Mouse (Mus musculus): ENCODE measurements around the gene Fam76a. TPM values are rescaled to one million over a fixed set of nuclear protein-coding genes. Genes with fewer than 3 reads are reported as not detected.
A peak's percentile ranks its signal among the peaks of the same experiment; 100 is the strongest.
"Not testable (repeated sequence)": the region's sequence is repeated elsewhere in the genome, so short reads cannot be mapped to it uniquely, and the experiment has no call there.

Fam76a gene
- polyA plus RNA-seq, 1 experiment = 15.0 TPM

DNA sequence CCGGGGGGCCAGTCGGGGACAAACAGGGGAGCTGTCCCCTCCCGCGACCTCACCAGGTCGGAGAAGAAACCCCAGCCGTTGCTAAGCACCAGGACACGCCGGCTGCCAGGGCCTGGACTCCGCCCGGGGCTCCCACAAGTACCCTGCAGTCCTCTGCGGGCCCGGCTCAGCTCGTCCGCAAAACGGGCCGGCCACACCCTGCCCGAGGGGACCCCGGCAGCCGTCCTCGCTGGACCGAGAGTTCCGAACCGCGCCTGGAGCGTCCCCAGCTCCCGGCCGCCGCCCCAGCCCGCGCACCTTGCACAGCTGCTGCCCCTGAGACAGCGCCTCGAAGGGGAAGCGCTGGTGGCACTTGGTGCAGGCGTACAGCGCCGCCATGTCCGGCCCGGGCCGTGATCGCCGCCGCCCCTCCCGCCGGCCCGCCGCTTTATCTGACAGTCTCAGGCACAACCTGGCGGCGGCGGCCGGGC is 262 bp downstream of the Fam76a start:
- no peaks in the 10 kb centered on the region for H3K27me3 ChIP-seq (ENCODE audit: control insufficient read depth, insufficient read depth, low read length)
- no peak for DNase-seq
- peak overlapping the region; percentile 69 for H3K4me3 ChIP-seq (ENCODE audit: control insufficient read depth, insufficient read depth, low read length)
- TF ChIP-seq CTCF (IDR thresholded peaks at IDR 0.05; ENCODE audit: borderline replicate concordance, control insufficient read depth, extremely low read depth, insufficient read depth, low read length, poor library complexity) (no peak; the same call in 1 of the 2 replicates), POLR2A (IDR thresholded peaks at IDR 0.05; ENCODE audit: control insufficient read depth, extremely low read depth, insufficient read depth, low read length, poor library complexity) (no peak)
- under 1% methylated on average over 50 of the region's 50 CpGs for WGBS
- peaks cover 5% of the 10 kb centered on the region for H3K4me1 ChIP-seq (replicated peaks; ENCODE audit: control insufficient read depth, insufficient read depth, low read length)
- no peak overlapping the region for H3K27ac ChIP-seq (ENCODE audit: control insufficient read depth, insufficient read depth, low read length)
- no peaks in the 10 kb centered on the region for H3K36me3 ChIP-seq (ENCODE audit: control insufficient read depth, insufficient read depth, low read length)

DNA sequence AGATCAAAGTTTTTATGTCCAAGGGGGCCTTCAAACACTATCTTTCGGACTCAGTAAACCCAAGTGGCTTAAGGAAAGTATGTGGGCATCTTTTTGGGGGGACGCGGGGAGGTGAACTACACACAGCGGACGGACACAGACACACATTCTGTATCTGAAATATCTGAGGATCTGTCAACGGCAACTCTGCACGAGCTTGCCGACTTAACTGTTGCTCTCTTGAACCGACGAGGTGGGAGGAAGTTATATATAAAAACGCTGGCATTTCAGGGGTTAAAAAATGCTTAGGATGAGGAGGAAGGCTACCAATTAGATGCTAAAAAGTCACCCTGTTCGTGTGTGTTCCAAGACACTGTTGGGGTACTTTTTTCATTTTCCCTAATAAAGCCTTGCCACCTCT is 870 bp downstream of the Fam76a start:
- no peak overlapping the region for H3K27ac ChIP-seq (ENCODE audit: control insufficient read depth, insufficient read depth, low read length)

DNA sequence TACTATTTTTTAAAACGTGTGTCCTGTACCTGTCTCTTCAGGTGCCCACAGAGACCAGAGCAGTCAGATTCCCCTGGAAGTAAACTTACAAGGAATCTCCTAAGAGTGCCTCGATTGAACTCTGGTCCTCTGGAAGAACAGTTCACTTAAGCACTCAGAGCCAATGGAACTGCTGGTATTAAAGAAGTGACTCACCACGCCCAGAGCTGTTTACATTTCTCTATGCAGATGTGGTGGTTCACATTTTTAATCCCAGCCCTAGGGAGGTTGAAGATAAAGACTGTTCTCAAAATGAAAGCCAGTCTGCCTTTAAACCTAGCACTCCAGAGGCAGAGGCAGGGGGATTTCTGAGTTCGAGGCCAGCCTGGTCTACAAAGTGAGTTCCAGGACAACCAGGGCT is 2.2 kb downstream of the Fam76a start:
- no peaks in the 10 kb centered on the region for H3K27me3 ChIP-seq (ENCODE audit: control insufficient read depth, insufficient read depth, low read length)
- TF ChIP-seq POLR2A (IDR thresholded peaks at IDR 0.05; ENCODE audit: control insufficient read depth, extremely low read depth, insufficient read depth, low read length, poor library complexity) = no peak
- no peak for TF ChIP-seq CTCF (IDR thresholded peaks at IDR 0.05; ENCODE audit: borderline replicate concordance, control insufficient read depth, extremely low read depth, insufficient read depth, low read length, poor library complexity)
- DNase-seq = no peak
- WGBS = 94% methylated on average over 4 of the region's 4 CpGs
- peaks cover 3% of the 10 kb centered on the region; the same call in 1 of the 2 replicates for H3K36me3 ChIP-seq (ENCODE audit: control insufficient read depth, insufficient read depth, low read length)
- no peak overlapping the region for H3K4me3 ChIP-seq (ENCODE audit: control insufficient read depth, insufficient read depth, low read length)
- H3K27ac ChIP-seq (ENCODE audit: control insufficient read depth, insufficient read depth, low read length) = no peak overlapping the region
- peaks cover 5% of the 10 kb centered on the region for H3K4me1 ChIP-seq (replicated peaks; ENCODE audit: control insufficient read depth, insufficient read depth, low read length)

More for the DNA sequence above, 870 bp downstream of the Fam76a start:
- Histone ChIP-seq H3K4me3 (ENCODE audit: control insufficient read depth, insufficient read depth, low read length) (peak overlapping the region; percentile 69; the same call in 1 of the 2 replicates), H3K36me3 (ENCODE audit: control insufficient read depth, insufficient read depth, low read length) (no peaks in the 10 kb centered on the region), H3K27me3 (ENCODE audit: control insufficient read depth, insufficient read depth, low read length) (no peaks in the 10 kb centered on the region), H3K4me1 (replicated peaks; ENCODE audit: control insufficient read depth, insufficient read depth, low read length) (peaks cover 5% of the 10 kb centered on the region)
- TF ChIP-seq CTCF (IDR thresholded peaks at IDR 0.05; ENCODE audit: borderline replicate concordance, control insufficient read depth, extremely low read depth, insufficient read depth, low read length, poor library complexity) (no peak), POLR2A (IDR thresholded peaks at IDR 0.05; ENCODE audit: control insufficient read depth, extremely low read depth, insufficient read depth, low read length, poor library complexity) (no peak)
- 41% methylated on average over 12 of the region's 12 CpGs for WGBS
- DNase-seq = no peak

DNA sequence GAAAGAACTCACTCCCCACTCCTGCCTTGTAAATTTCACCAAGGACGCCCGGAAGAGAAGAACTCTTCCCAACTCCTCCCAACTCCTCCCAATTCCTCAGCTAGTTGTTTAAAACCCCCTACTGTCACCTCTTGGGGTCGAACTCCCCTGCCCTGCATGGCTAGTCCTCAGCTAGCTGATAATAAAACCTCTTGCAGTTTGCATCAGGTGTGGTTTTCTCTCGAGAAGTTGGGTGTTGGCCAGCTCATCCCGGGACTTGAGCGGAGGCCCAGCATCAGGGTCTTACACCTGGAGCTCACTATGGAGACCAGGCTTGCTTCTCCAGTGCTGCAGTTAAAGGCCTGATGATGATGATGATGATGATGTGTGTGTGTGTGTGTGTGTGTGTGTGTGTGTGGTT is 3.9 kb downstream of the Fam76a start:
- DNase-seq; H3K4me3 ChIP-seq (ENCODE audit: control insufficient read depth, insufficient read depth, low read length); H3K27ac ChIP-seq (ENCODE audit: control insufficient read depth, insufficient read depth, low read length); H3K36me3 ChIP-seq (ENCODE audit: control insufficient read depth, insufficient read depth, low read length); H3K4me1 ChIP-seq (replicated peaks; ENCODE audit: control insufficient read depth, insufficient read depth, low read length); H3K27me3 ChIP-seq (ENCODE audit: control insufficient read depth, insufficient read depth, low read length): not testable (repeated sequence)
- 96% methylated on average over 6 of the region's 6 CpGs for WGBS

DNA sequence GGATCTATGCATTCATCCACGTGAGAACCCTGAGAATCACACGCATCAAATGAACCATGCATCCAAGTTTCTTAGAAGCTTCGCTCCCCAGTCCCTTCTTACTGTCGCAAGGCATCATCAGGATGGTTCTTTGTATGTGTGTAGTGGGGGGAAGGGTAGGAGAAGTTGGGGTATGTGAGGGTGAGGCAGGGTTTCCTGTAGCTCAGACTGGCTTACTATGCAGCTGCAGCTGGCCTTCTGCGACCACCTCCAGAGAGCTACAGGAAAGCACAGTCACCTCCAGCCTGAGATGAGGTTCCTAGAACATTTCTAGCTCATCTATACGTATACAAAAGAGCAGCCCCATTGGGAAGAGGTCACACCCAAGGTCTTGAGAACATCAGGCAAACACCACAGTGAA is 10.2 kb downstream of the Fam76a start:
- peak; percentile 46 for DNase-seq
- peaks cover 4% of the 10 kb centered on the region for H3K4me1 ChIP-seq (replicated peaks; ENCODE audit: control insufficient read depth, insufficient read depth, low read length)
- peaks cover 33% of the 10 kb centered on the region for H3K36me3 ChIP-seq (ENCODE audit: control insufficient read depth, insufficient read depth, low read length)
- WGBS = 21% methylated on average over 6 of the region's 6 CpGs
- H3K27ac ChIP-seq (ENCODE audit: control insufficient read depth, insufficient read depth, low read length) = peak overlapping the region; percentile 58
- no peak overlapping the region for H3K4me3 ChIP-seq (ENCODE audit: control insufficient read depth, insufficient read depth, low read length)
- no peaks in the 10 kb centered on the region for H3K27me3 ChIP-seq (ENCODE audit: control insufficient read depth, insufficient read depth, low read length)
- TF ChIP-seq CTCF (IDR thresholded peaks at IDR 0.05; ENCODE audit: borderline replicate concordance, control insufficient read depth, extremely low read depth, insufficient read depth, low read length, poor library complexity) = no peak

DNA sequence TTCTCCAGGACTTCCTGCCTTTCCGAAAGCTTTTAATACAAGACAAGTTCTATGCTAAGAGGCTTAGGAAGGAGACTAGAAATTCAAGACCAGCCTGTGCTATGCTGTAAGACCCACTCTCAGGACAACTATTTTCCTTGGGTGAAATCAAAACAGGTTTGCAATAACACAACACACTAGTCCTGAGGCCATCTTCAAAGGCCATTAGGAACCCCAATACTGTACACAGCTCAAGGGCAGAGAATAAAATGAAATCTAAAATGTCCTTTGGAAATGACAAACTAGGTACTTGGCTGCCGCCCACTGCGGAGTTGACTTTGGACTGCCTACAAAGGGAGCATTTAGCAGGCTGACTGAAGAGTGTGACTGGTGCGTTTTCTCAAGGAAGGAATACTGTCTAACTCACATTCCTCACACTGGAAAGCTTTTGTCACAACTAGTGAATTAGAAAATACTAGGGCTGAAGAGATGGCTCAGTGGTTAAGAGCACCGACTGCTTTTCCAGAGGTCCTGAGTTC is 16.5 kb downstream of the Fam76a start:
- no peak overlapping the region for H3K27ac ChIP-seq (ENCODE audit: control insufficient read depth, insufficient read depth, low read length)
- TF ChIP-seq CTCF (IDR thresholded peaks at IDR 0.05; ENCODE audit: borderline replicate concordance, control insufficient read depth, extremely low read depth, insufficient read depth, low read length, poor library complexity) = no peak
- no peak for TF ChIP-seq POLR2A (IDR thresholded peaks at IDR 0.05; ENCODE audit: control insufficient read depth, extremely low read depth, insufficient read depth, low read length, poor library complexity)
- H3K36me3 ChIP-seq (ENCODE audit: control insufficient read depth, insufficient read depth, low read length) = peaks cover 34% of the 10 kb centered on the region

DNA sequence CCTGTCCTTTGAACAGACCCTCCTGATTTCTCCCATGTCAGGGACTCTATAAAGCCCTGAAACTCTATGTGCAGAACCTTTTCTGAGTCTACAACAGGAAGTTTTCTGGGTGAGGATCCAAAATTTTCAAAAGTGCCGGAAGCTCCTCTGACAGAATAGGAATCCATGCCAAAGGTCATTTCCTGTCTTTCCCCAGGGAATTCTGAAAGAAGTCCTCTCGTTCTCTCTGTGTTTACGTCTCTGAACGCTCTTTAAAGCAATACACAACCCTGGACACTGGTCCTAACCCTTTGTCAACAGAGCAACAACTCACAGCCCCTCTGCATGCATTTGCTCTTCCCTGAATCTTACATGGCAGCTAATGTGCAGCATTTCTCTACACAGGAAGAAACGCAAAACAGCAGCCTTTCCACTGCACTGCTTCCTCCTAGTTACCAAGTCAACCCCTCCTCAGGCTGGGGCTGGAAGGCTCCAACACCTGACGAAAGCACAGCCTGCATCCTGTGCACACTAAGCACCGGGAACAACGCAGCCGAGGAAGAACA is 17.5 kb downstream of the Fam76a start:
- TF ChIP-seq CTCF (IDR thresholded peaks at IDR 0.05; ENCODE audit: borderline replicate concordance, control insufficient read depth, extremely low read depth, insufficient read depth, low read length, poor library complexity) = no peak
- no peak for TF ChIP-seq POLR2A (IDR thresholded peaks at IDR 0.05; ENCODE audit: control insufficient read depth, extremely low read depth, insufficient read depth, low read length, poor library complexity)

More for the DNA sequence above, 16.5 kb downstream of the Fam76a start:
- WGBS = 97% methylated on average over 5 of the region's 5 CpGs
- DNase-seq = no peak
- Histone ChIP-seq H3K27me3 (ENCODE audit: control insufficient read depth, insufficient read depth, low read length) (no peaks in the 10 kb centered on the region), H3K4me1 (replicated peaks; ENCODE audit: control insufficient read depth, insufficient read depth, low read length) (no peaks in the 10 kb centered on the region), H3K4me3 (ENCODE audit: control insufficient read depth, insufficient read depth, low read length) (no peak overlapping the region)

More for the DNA sequence above, 17.5 kb downstream of the Fam76a start:
- WGBS = 94% methylated on average over 9 of the region's 9 CpGs
- no peak for DNase-seq
- Histone ChIP-seq H3K27me3 (ENCODE audit: control insufficient read depth, insufficient read depth, low read length) (no peaks in the 10 kb centered on the region), H3K4me3 (ENCODE audit: control insufficient read depth, insufficient read depth, low read length) (no peak overlapping the region), H3K36me3 (ENCODE audit: control insufficient read depth, insufficient read depth, low read length) (peaks cover 31% of the 10 kb centered on the region), H3K4me1 (replicated peaks; ENCODE audit: control insufficient read depth, insufficient read depth, low read length) (no peaks in the 10 kb centered on the region), H3K27ac (ENCODE audit: control insufficient read depth, insufficient read depth, low read length) (no peak overlapping the region)
